Mouse (Mus musculus): Measurements from ENCODE around the gene Foxd3. TPM values are rescaled to one million over a fixed set of nuclear protein-coding genes. Genes with fewer than 3 reads are reported as not detected.
"Not testable (repeated sequence)": the region's sequence is repeated elsewhere in the genome, so short reads cannot be mapped to it uniquely, and the experiment has no call there.

The Foxd3 gene
- total RNA-seq (2021) = not detected

GRCm38 (mm10) chr4:99655937-99656604 is at the start of gene Foxd3:
Gene Foxd3 (plus strand): TSS chr4:99656299.
- DNase-seq (ENCODE audit: extremely low spot score in 1 of 2, low spot score in 1 of 2) = no peak

- no peak for DNase-seq (ENCODE audit: extremely low spot score in 1 of 2, low spot score in 1 of 2)
These were observed 43.9 kb upstream of the Foxd3 start for GRCm38 (mm10) chr4:99612156-99612555.

GRCm38 (mm10) chr4:99612609-99613350 is 43.3 kb upstream of the Foxd3 start:
- DNase-seq (ENCODE audit: extremely low spot score in 1 of 2, low spot score in 1 of 2) = no peak

- no peak for DNase-seq (ENCODE audit: extremely low spot score in 1 of 2, low spot score in 1 of 2)
These were observed 29.9 kb upstream of the Foxd3 start for GRCm38 (mm10) chr4:99626047-99626844.

GRCm38 (mm10) chr4:99627057-99627456 is 29.0 kb upstream of the Foxd3 start:
- no peak for DNase-seq (ENCODE audit: extremely low spot score in 1 of 2, low spot score in 1 of 2)

GRCm38 (mm10) chr4:99636038-99636437 is 20.1 kb upstream of the Foxd3 start:
- DNase-seq (ENCODE audit: extremely low spot score in 1 of 2, low spot score in 1 of 2) = no peak

- no peak for DNase-seq (ENCODE audit: extremely low spot score in 1 of 2, low spot score in 1 of 2)
These were observed 19.4 kb upstream of the Foxd3 start for GRCm38 (mm10) chr4:99636711-99637110.

GRCm38 (mm10) chr4:99640619-99641018 is 15.5 kb upstream of the Foxd3 start:
- DNase-seq (ENCODE audit: extremely low spot score in 1 of 2, low spot score in 1 of 2) = not testable (repeated sequence)

- no peak for DNase-seq (ENCODE audit: extremely low spot score in 1 of 2, low spot score in 1 of 2)
These were observed 14.2 kb upstream of the Foxd3 start for GRCm38 (mm10) chr4:99641920-99642319.

GRCm38 (mm10) chr4:99645560-99645959 is 10.5 kb upstream of the Foxd3 start:
- DNase-seq (ENCODE audit: extremely low spot score in 1 of 2, low spot score in 1 of 2) = no peak

GRCm38 (mm10) chr4:99650088-99650944 is 5.8 kb upstream of the Foxd3 start:
- DNase-seq (ENCODE audit: extremely low spot score in 1 of 2, low spot score in 1 of 2) = no peak

GRCm38 (mm10) chr4:99650945-99651690 is 5.0 kb upstream of the Foxd3 start:
- DNase-seq (ENCODE audit: extremely low spot score in 1 of 2, low spot score in 1 of 2) = no peak

- DNase-seq (ENCODE audit: extremely low spot score in 1 of 2, low spot score in 1 of 2) = no peak
These were observed 4.2 kb upstream of the Foxd3 start for GRCm38 (mm10) chr4:99651823-99652450.

- no peak for DNase-seq (ENCODE audit: extremely low spot score in 1 of 2, low spot score in 1 of 2)
These were observed 3.4 kb upstream of the Foxd3 start for GRCm38 (mm10) chr4:99652576-99653210.

- DNase-seq (ENCODE audit: extremely low spot score in 1 of 2, low spot score in 1 of 2) = no peak
These were observed 2.9 kb upstream of the Foxd3 start for GRCm38 (mm10) chr4:99653216-99653607.

- DNase-seq (ENCODE audit: extremely low spot score in 1 of 2, low spot score in 1 of 2) = no peak
These were observed 2.4 kb upstream of the Foxd3 start for GRCm38 (mm10) chr4:99653608-99654221.

- no peak for DNase-seq (ENCODE audit: extremely low spot score in 1 of 2, low spot score in 1 of 2)
These were observed 1.3 kb upstream of the Foxd3 start for GRCm38 (mm10) chr4:99654621-99655296.

Measured in layer of hippocampus, postnatal 25 days (tissue).